Mouse (Mus musculus): Measurements from ENCODE around the gene Tmem200c. TPM values are rescaled to one million over a fixed set of nuclear protein-coding genes. Genes with fewer than 3 reads are reported as not detected.

Gene Tmem200c
- polyA plus RNA-seq, 1 experiment from 2014 or later, result 0.04 TPM

- WGBS, result 76% methylated on average over 5 of the region's 5 CpGs
- H3K27me3 ChIP-seq (ENCODE audit: control insufficient read depth, insufficient read depth, low read depth, low read length), result no peaks in the 10 kb centered on the region; the same call in 1 of the 2 replicates
- H3K4me2 ChIP-seq (ENCODE audit: low read depth, low read length), result no peak overlapping the region
These were observed 19.5 kb downstream of the Tmem200c start for GRCm38 (mm10) chr17:68845931-68846330.

DNA sequence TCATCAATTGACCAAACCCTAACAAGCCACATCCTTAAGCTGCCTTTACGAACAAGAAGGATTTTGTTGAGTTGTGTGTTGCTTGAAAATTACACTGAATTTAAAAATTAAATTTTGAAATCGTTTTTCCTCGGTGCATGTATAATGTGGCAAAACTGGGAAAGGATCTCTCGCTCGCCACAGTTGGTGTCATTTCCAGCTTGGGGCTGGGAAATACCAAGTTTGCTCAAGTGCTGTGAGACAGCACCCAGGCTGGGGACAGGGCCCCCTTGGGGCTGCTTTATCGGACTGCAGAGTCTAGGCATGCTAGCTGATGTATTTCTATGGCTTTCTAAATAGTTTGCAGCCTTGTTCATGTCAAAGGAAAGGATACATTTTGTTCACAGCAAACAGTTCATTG, 22.3 kb downstream of the Tmem200c start:
- Histone ChIP-seq H3K27ac (ENCODE audit: low read length) (no peak overlapping the region), H3K4me3 (ENCODE audit: low read length) (no peak overlapping the region), H3K36me3 (ENCODE audit: control insufficient read depth, insufficient read depth, low read length) (no peaks in the 10 kb centered on the region), H3K4me2 (ENCODE audit: low read depth, low read length) (no peak overlapping the region), H3K27me3 (ENCODE audit: control insufficient read depth, insufficient read depth, low read depth, low read length) (no peaks in the 10 kb centered on the region), H3K9ac (ENCODE audit: low read length) (no peak overlapping the region), H3K4me1 (replicated peaks; ENCODE audit: control insufficient read depth, insufficient read depth, low read length) (no peaks in the 10 kb centered on the region), H3K9me3 (ENCODE audit: control insufficient read depth, low read length) (no peaks in the 10 kb centered on the region)
- no peak for ATAC-seq (ENCODE audit: low read depth)
- 73% methylated on average over 6 of the region's 6 CpGs for WGBS

More at GRCm38 (mm10) chr17:68845931-68846330, 19.5 kb downstream of the Tmem200c start:
- peaks cover 8% of the 10 kb centered on the region for H3K4me1 ChIP-seq (replicated peaks; ENCODE audit: control insufficient read depth, insufficient read depth, low read length)
- no peaks in the 10 kb centered on the region for H3K9me3 ChIP-seq (ENCODE audit: control insufficient read depth, low read length)
- H3K36me3 ChIP-seq (ENCODE audit: control insufficient read depth, insufficient read depth, low read length), result no peaks in the 10 kb centered on the region
- ATAC-seq (ENCODE audit: low read depth), result no peak
- H3K4me3 ChIP-seq (ENCODE audit: low read length), result no peak overlapping the region
- no peak overlapping the region for H3K9ac ChIP-seq (ENCODE audit: low read length)
- H3K27ac ChIP-seq (ENCODE audit: low read length), result no peak overlapping the region

GRCm38 (mm10) chr17:68852171-68852966, 25.9 kb downstream of the Tmem200c start:
- Histone ChIP-seq H3K9ac (ENCODE audit: low read length) (no peak overlapping the region), H3K4me2 (ENCODE audit: low read depth, low read length) (no peak overlapping the region), H3K9me3 (ENCODE audit: control insufficient read depth, low read length) (no peaks in the 10 kb centered on the region), H3K27me3 (ENCODE audit: control insufficient read depth, insufficient read depth, low read depth, low read length) (no peaks in the 10 kb centered on the region), H3K36me3 (ENCODE audit: control insufficient read depth, insufficient read depth, low read length) (no peaks in the 10 kb centered on the region), H3K27ac (ENCODE audit: low read length) (no peak overlapping the region), H3K4me1 (replicated peaks; ENCODE audit: control insufficient read depth, insufficient read depth, low read length) (no peaks in the 10 kb centered on the region), H3K4me3 (ENCODE audit: low read length) (no peak overlapping the region)
- no peak for ATAC-seq (ENCODE audit: low read depth)
- WGBS, result 79% methylated on average over 7 of the region's 7 CpGs

- Histone ChIP-seq H3K9me3 (ENCODE audit: control insufficient read depth, low read length) (no peaks in the 10 kb centered on the region), H3K4me2 (ENCODE audit: low read depth, low read length) (no peak overlapping the region), H3K4me3 (ENCODE audit: low read length) (no peak overlapping the region), H3K9ac (ENCODE audit: low read length) (no peak overlapping the region), H3K27ac (ENCODE audit: low read length) (no peak overlapping the region), H3K27me3 (ENCODE audit: control insufficient read depth, insufficient read depth, low read depth, low read length) (no peaks in the 10 kb centered on the region), H3K36me3 (ENCODE audit: control insufficient read depth, insufficient read depth, low read length) (no peaks in the 10 kb centered on the region), H3K4me1 (replicated peaks; ENCODE audit: control insufficient read depth, insufficient read depth, low read length) (no peaks in the 10 kb centered on the region)
- WGBS, result 69% methylated on average over 3 of the region's 3 CpGs
- no peak for ATAC-seq (ENCODE audit: low read depth)
These were observed 37.8 kb downstream of the Tmem200c start for GRCm38 (mm10) chr17:68864175-68864574.

GRCm38 (mm10) chr17:68868439-68868838, 42.0 kb downstream of the Tmem200c start:
- Histone ChIP-seq H3K9ac (ENCODE audit: low read length) (no peak overlapping the region), H3K4me3 (ENCODE audit: low read length) (no peak overlapping the region)
- ATAC-seq (ENCODE audit: low read depth), result no peak

GRCm38 (mm10) chr17:68874021-68874420, 47.6 kb downstream of the Tmem200c start:
- ATAC-seq (ENCODE audit: low read depth), result no peak
- no peak overlapping the region for H3K9ac ChIP-seq (ENCODE audit: low read length)
- H3K36me3 ChIP-seq (ENCODE audit: control insufficient read depth, insufficient read depth, low read length), result no peaks in the 10 kb centered on the region
- WGBS, result 59% methylated on average over 8 of the region's 8 CpGs
- no peaks in the 10 kb centered on the region for H3K9me3 ChIP-seq (ENCODE audit: control insufficient read depth, low read length)
- H3K4me3 ChIP-seq (ENCODE audit: low read length), result no peak overlapping the region
- no peak overlapping the region for H3K4me2 ChIP-seq (ENCODE audit: low read depth, low read length)
- H3K27me3 ChIP-seq (ENCODE audit: control insufficient read depth, insufficient read depth, low read depth, low read length), result no peaks in the 10 kb centered on the region
- H3K27ac ChIP-seq (ENCODE audit: low read length), result no peak overlapping the region
- no peaks in the 10 kb centered on the region for H3K4me1 ChIP-seq (replicated peaks; ENCODE audit: control insufficient read depth, insufficient read depth, low read length)

More at GRCm38 (mm10) chr17:68868439-68868838, 42.0 kb downstream of the Tmem200c start:
- Histone ChIP-seq H3K27ac (ENCODE audit: low read length) (no peak overlapping the region), H3K4me1 (replicated peaks; ENCODE audit: control insufficient read depth, insufficient read depth, low read length) (no peaks in the 10 kb centered on the region), H3K4me2 (ENCODE audit: low read depth, low read length) (no peak overlapping the region), H3K9me3 (ENCODE audit: control insufficient read depth, low read length) (no peaks in the 10 kb centered on the region), H3K27me3 (ENCODE audit: control insufficient read depth, insufficient read depth, low read depth, low read length) (no peaks in the 10 kb centered on the region), H3K36me3 (ENCODE audit: control insufficient read depth, insufficient read depth, low read length) (no peaks in the 10 kb centered on the region)

GRCm38 (mm10) chr17:68875251-68875650, 48.8 kb downstream of the Tmem200c start:
- Histone ChIP-seq H3K4me2 (ENCODE audit: low read depth, low read length) (no peak overlapping the region), H3K27ac (ENCODE audit: low read length) (no peak overlapping the region), H3K4me3 (ENCODE audit: low read length) (no peak overlapping the region), H3K9me3 (ENCODE audit: control insufficient read depth, low read length) (no peaks in the 10 kb centered on the region), H3K4me1 (replicated peaks; ENCODE audit: control insufficient read depth, insufficient read depth, low read length) (no peaks in the 10 kb centered on the region), H3K36me3 (ENCODE audit: control insufficient read depth, insufficient read depth, low read length) (no peaks in the 10 kb centered on the region), H3K27me3 (ENCODE audit: control insufficient read depth, insufficient read depth, low read depth, low read length) (no peaks in the 10 kb centered on the region), H3K9ac (ENCODE audit: low read length) (no peak overlapping the region)
- no peak for ATAC-seq (ENCODE audit: low read depth)
- 70% methylated on average over 5 of the region's 5 CpGs for WGBS

DNA sequence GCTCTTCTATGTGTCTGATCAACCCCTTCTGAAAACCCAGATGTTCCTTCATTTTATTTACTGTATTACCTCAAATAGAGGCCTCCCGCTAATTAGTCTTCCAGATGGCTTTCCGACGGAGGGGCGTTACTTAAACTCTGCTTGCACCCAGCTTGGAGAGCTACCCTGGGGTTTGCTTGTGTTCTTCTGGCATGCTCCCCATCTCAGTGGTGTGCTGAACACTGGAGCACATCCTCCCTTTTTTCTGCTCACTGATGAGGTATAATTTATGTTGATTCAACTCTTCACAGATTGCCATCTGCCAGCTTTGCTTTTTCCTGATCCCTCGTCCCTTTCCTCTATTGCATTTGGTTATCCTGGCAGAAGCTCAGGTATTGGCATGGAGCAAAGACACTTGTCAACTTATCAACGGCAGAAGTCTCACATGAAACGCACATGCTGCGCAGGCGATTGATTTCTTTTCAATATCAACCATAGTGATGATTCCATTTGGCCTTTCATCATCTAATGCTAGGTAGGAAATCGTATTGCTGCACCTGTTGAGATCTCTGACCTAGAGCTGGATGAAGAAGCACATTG, 49.6 kb downstream of the Tmem200c start:
- Histone ChIP-seq H3K9ac (ENCODE audit: low read length) (no peak overlapping the region), H3K4me3 (ENCODE audit: low read length) (no peak overlapping the region), H3K27ac (ENCODE audit: low read length) (no peak overlapping the region), H3K36me3 (ENCODE audit: control insufficient read depth, insufficient read depth, low read length) (no peaks in the 10 kb centered on the region), H3K4me2 (ENCODE audit: low read depth, low read length) (no peak overlapping the region), H3K27me3 (ENCODE audit: control insufficient read depth, insufficient read depth, low read depth, low read length) (no peaks in the 10 kb centered on the region), H3K4me1 (replicated peaks; ENCODE audit: control insufficient read depth, insufficient read depth, low read length) (no peaks in the 10 kb centered on the region), H3K9me3 (ENCODE audit: control insufficient read depth, low read length) (no peaks in the 10 kb centered on the region)
- WGBS, result 79% methylated on average over 10 of the region's 10 CpGs
- ATAC-seq (ENCODE audit: low read depth), result no peak

GRCm38 (mm10) chr17:68881725-68882524, 55.5 kb downstream of the Tmem200c start:
- Histone ChIP-seq H3K27me3 (ENCODE audit: control insufficient read depth, insufficient read depth, low read depth, low read length) (no peaks in the 10 kb centered on the region; the same call in 1 of the 2 replicates), H3K36me3 (ENCODE audit: control insufficient read depth, insufficient read depth, low read length) (no peaks in the 10 kb centered on the region), H3K4me1 (replicated peaks; ENCODE audit: control insufficient read depth, insufficient read depth, low read length) (peaks cover 3% of the 10 kb centered on the region; the same call in 1 of the 2 replicates), H3K4me2 (ENCODE audit: low read depth, low read length) (peak overlapping the region; percentile 56), H3K4me3 (ENCODE audit: low read length) (peak overlapping the region; percentile 34), H3K9ac (ENCODE audit: low read length) (no peak overlapping the region), H3K9me3 (ENCODE audit: control insufficient read depth, low read length) (no peaks in the 10 kb centered on the region), H3K27ac (ENCODE audit: low read length) (no peak overlapping the region)
- ATAC-seq (ENCODE audit: low read depth), result no peak
- WGBS, result 11% methylated on average over 21 of the region's 21 CpGs
